Mouse (Mus musculus): ENCODE measurements around the gene A630076J17Rik.

DNA sequence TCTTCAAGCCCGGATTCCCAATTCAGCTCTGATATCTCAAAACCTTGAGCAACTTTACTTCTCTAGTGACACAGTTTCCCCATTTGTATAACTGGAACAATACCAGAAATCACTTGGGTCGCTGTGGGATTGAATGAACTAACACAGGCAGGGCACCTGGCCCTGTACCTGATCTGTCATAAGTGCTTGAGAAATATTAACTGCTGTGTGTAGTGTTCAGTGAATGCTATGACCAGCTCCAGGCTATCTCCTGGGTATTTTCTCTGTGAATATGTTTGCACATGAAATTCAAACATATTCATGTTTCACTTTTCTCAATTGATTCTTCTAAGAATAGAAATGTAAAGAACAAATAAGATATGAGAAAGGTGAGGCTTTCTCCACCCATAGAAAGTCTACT, 49.6 kb upstream of the A630076J17Rik start:
- no peak for TF ChIP-seq POLR2A (IDR thresholded peaks at IDR 0.05; ENCODE audit: insufficient read depth, low read depth, low read length)
- TF ChIP-seq CTCF (IDR thresholded peaks at IDR 0.05; ENCODE audit: insufficient read depth, low read depth, low read length) = no peak

Measured in olfactory bulb, adult 2 months (tissue).